Mouse (Mus musculus) right cerebral cortex, postnatal 4 days (tissue): Measurements from ENCODE around the gene Prkce.
A peak's percentile ranks its signal among the peaks of the same experiment; 100 is the strongest.

Source experiments
- DNase-seq: peaks from one replicate; pipeline ENCODE4 v3.0.0-alpha.2; 2022

Prkce gene

GRCm38 (mm10) chr17:86226198-86226597 lies 58.6 kb downstream of the Prkce start:
- no peak for DNase-seq

- DNase-seq, result no peak
Measured at GRCm38 (mm10) chr17:86226635-86227034, 59.0 kb downstream of the Prkce start.

- DNase-seq, result no peak
Measured at GRCm38 (mm10) chr17:86227389-86227788, 59.8 kb downstream of the Prkce start.

- DNase-seq, result no peak
Measured at GRCm38 (mm10) chr17:86228850-86229249, 61.3 kb downstream of the Prkce start.

- no peak for DNase-seq
Measured at GRCm38 (mm10) chr17:86230141-86230633, 62.6 kb downstream of the Prkce start.

- no peak for DNase-seq
Measured at GRCm38 (mm10) chr17:86231741-86232179, 64.2 kb downstream of the Prkce start.

GRCm38 (mm10) chr17:86232248-86232647 lies 64.7 kb downstream of the Prkce start:
- DNase-seq, result no peak

- DNase-seq, result no peak
Measured at GRCm38 (mm10) chr17:86234587-86235150, 67.1 kb downstream of the Prkce start.

GRCm38 (mm10) chr17:86236026-86236712 lies 68.6 kb downstream of the Prkce start:
- no peak for DNase-seq

- DNase-seq, result no peak
Measured at GRCm38 (mm10) chr17:86236861-86237763, 69.5 kb downstream of the Prkce start.

- no peak for DNase-seq
Measured at GRCm38 (mm10) chr17:86242291-86242690, 74.7 kb downstream of the Prkce start.

GRCm38 (mm10) chr17:86243109-86243527 lies 75.5 kb downstream of the Prkce start:
- DNase-seq, result no peak

GRCm38 (mm10) chr17:86244397-86244796 lies 76.8 kb downstream of the Prkce start:
- DNase-seq, result no peak

- DNase-seq, result no peak
Measured at GRCm38 (mm10) chr17:86248832-86249231, 81.2 kb downstream of the Prkce start.

GRCm38 (mm10) chr17:86249499-86250405 lies 82.2 kb downstream of the Prkce start:
- peak; percentile 52 for DNase-seq

GRCm38 (mm10) chr17:86250406-86250905 lies 82.9 kb downstream of the Prkce start:
- no peak for DNase-seq

GRCm38 (mm10) chr17:86253884-86254283 lies 86.3 kb downstream of the Prkce start:
- DNase-seq, result no peak

GRCm38 (mm10) chr17:86254285-86254684 lies 86.7 kb downstream of the Prkce start:
- DNase-seq, result peak; percentile 73

- no peak for DNase-seq
Measured at GRCm38 (mm10) chr17:86254978-86255377, 87.4 kb downstream of the Prkce start.

GRCm38 (mm10) chr17:86256730-86257131 lies 89.1 kb downstream of the Prkce start:
- DNase-seq, result no peak

- DNase-seq, result no peak
Measured at GRCm38 (mm10) chr17:86261067-86261466, 93.5 kb downstream of the Prkce start.
